Mouse (Mus musculus) kidney, adult 2 months (tissue): Measurements from ENCODE around the gene Skp1a. TPM values are rescaled to one million over a fixed set of nuclear protein-coding genes. Genes with fewer than 3 reads are reported as not detected.

Experiments used
- DNase-seq: peaks from one replicate; pipeline ENCODE4 v3.0.0; 2021
- H3K27ac ChIP-seq: fragments of 200-500 bp; 2 replicates; pipeline ENCODE4 v1.5.1; 2012; ENCODE audit warnings: low read depth, low read length, control low read depth, inconsistent platforms; ENCODE audit not compliant: insufficient read depth
- H3K27me3 ChIP-seq: fragments of 200-500 bp; replicated peaks from 2 replicates; pipeline ENCODE4 v1.6.1; 2012; ENCODE audit warnings: mild to moderate bottlenecking, moderate library complexity, low read length, inconsistent platforms; ENCODE audit not compliant: control insufficient read depth, insufficient read depth
- H3K36me3 ChIP-seq: fragments of 200-500 bp; 2 replicates; pipeline ENCODE4 v1.6.1; 2012; ENCODE audit warnings: mild to moderate bottlenecking, moderate library complexity, low read length, inconsistent platforms; ENCODE audit not compliant: control insufficient read depth, insufficient read depth
- H3K4me1 ChIP-seq: fragments of 200-500 bp; 2 replicates; pipeline ENCODE4 v1.6.1; 2011; ENCODE audit warnings: low read length; ENCODE audit not compliant: control insufficient read depth, insufficient read depth
- H3K4me3 ChIP-seq: fragments of 200-500 bp; 2 replicates; pipeline ENCODE4 v1.5.1; 2011; ENCODE audit warnings: mild to moderate bottlenecking, low read depth, low read length, control low read depth; ENCODE audit not compliant: insufficient read depth
- CTCF ChIP-seq: fragments of 200-500 bp; conservative IDR thresholded peaks from 2 replicates; pipeline ENCODE4 v1.5.1; 2011; ENCODE audit warnings: low read depth, mild to moderate bottlenecking, control low read depth, low read length, moderate library complexity, mixed read lengths; ENCODE audit not compliant: insufficient read depth, insufficient read length
- POLR2A ChIP-seq: fragments of 200-500 bp; IDR thresholded peaks from one replicate; pipeline ENCODE4 v1.6.1; 2011; ENCODE audit warnings: low read depth, low read length, control low read depth
- WGBS: fragments of 180-500 bp; shearing (Covaris S2); methylation state at CpG from one replicate; pipeline ENCODE4 v1.1.7; 2018; 5-methylcytosine and 5-hydroxymethylcytosine counted together
- polyA plus RNA-seq: library from polyadenylated mRNA; depleted of rRNA; stranded (reverse); fragments of >200 nt; gene quantifications from 2 replicates; pipeline ENCODE4 v1.2.3, GENCODE M21; 2012

Gene Skp1a
- polyA plus RNA-seq, 1 experiment = 68.9 TPM

DNA sequence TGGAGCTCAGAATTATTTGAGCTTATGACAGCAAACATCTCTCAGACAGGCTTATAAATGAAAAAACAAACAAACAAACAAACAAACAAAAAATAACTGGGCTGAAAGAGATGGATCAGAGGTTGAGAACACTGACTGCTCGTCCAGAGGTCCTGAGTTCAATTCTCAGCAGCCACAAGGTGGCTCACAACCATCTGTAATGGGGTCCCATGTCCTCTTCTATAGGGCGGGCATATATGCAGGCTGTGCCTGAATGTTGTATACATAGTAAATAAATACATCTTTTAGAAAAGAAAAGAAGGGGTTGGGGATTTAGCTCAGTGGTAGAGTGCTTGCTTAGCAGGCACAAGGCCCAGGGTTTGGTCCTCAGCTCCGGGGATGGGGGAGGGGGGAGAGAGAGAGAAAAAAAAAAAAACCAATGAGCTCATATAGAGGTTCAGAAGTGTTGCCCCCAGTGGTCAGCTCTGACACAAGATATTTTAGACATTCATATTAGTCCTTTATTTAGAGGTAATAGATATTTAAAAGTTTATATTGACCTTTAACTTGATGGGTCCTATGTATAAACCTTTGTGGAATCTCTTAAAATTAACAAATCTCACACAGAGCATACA, 5.7 kb upstream of the Skp1a start:
- H3K4me1 ChIP-seq = peaks cover 16% of the 10 kb centered on the region; the same call in 1 of the 2 replicates
- 67% methylated on average over 3 of the region's 3 CpGs for WGBS
- no peak overlapping the region for H3K4me3 ChIP-seq
- no peak for DNase-seq
- H3K36me3 ChIP-seq = no peaks in the 10 kb centered on the region
- no peak for TF ChIP-seq CTCF
- no peak for TF ChIP-seq POLR2A
- no peaks in the 10 kb centered on the region for H3K27me3 ChIP-seq
- no peak overlapping the region for H3K27ac ChIP-seq

DNA sequence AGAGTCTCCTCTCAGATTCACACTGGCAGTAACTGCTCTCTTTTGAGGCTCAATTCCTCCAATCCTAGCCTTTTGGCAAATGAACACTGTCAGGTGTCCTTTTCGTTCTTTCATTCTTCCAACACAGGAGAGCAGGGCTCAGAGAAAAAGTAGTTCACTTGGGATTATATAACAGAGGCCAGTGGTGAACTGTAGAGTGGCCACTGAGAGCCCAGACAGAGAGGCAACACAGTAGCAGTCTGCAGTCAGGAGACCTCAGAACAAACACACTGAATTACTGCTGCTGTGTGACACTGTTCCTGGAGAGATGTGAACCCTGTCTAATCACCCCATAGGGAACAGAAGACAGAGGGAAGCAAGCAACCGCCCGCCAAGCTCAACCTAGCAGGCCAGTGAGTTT, 4.7 kb upstream of the Skp1a start:
- 65% methylated on average over 3 of the region's 3 CpGs for WGBS
- no peaks in the 10 kb centered on the region for H3K36me3 ChIP-seq
- no peak for TF ChIP-seq CTCF
- no peak for TF ChIP-seq POLR2A
- DNase-seq = peak; percentile 50
- H3K4me1 ChIP-seq = peaks cover 17% of the 10 kb centered on the region; the same call in 1 of the 2 replicates
- no peak overlapping the region for H3K4me3 ChIP-seq
- H3K27me3 ChIP-seq = no peaks in the 10 kb centered on the region
- H3K27ac ChIP-seq = no peak overlapping the region

DNA sequence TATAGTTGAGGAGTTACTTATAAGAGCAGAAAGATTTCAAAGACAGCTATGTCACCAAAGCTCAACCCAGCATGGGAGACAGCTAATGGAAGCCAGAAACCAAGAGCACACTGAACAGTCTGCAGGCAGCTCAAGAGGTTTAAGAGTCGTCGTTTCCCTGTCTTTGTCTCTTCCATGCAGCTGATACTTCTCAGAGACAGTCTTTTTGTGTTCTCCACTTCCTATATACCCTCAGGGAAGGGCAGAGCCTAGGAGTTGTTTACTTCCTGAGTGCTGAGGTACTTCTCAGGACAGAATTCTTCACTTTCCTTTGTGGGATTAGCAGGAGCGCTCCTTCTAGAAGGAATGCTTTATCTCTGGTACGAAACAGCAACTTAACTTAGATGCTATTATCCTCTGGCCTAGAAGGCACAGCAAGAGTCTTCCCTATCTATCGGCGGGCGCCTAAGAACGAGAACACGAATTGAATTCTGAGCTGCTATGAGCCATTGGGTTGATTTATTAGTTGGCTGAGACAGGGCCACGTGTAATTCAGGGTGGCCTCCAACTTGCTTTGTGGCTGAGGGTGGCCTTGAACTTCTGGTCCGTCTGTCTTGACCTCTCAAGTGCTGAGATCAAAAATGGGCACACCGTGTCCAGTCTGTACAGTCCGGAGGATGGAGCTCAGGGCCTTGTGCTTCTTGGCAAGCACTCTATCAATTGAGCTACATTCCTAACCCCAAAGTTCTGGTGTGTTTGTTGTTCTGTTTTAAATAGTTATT, 4.1 kb upstream of the Skp1a start:
- DNase-seq = no peak
- Histone ChIP-seq H3K27ac (no peak overlapping the region), H3K27me3 (no peaks in the 10 kb centered on the region), H3K4me3 (no peak overlapping the region), H3K4me1 (peaks cover 17% of the 10 kb centered on the region; the same call in 1 of the 2 replicates), H3K36me3 (no peaks in the 10 kb centered on the region)
- WGBS = 79% methylated on average over 13 of the region's 13 CpGs
- TF ChIP-seq POLR2A (no peak), CTCF (no peak)

GRCm38 (mm10) chr11:52228722-52229448, 2.9 kb upstream of the Skp1a start:
- Histone ChIP-seq H3K4me3 (no peak overlapping the region), H3K4me1 (peaks cover 18% of the 10 kb centered on the region), H3K27ac (no peak overlapping the region), H3K27me3 (no peaks in the 10 kb centered on the region), H3K36me3 (no peaks in the 10 kb centered on the region)
- TF ChIP-seq POLR2A (no peak), CTCF (no peak)
- no peak for DNase-seq
- 78% methylated on average over 7 of the region's 7 CpGs for WGBS

- Histone ChIP-seq H3K27ac (no peak overlapping the region), H3K4me1 (peaks cover 23% of the 10 kb centered on the region), H3K36me3 (no peaks in the 10 kb centered on the region), H3K4me3 (no peak overlapping the region), H3K27me3 (no peaks in the 10 kb centered on the region)
- TF ChIP-seq POLR2A (no peak), CTCF (no peak)
- no peak for DNase-seq
- WGBS = 44% methylated on average over 5 of the region's 5 CpGs
Observed at GRCm38 (mm10) chr11:52230694-52231093, 1.1 kb upstream of the Skp1a start.

- Histone ChIP-seq H3K4me1 (peaks cover 23% of the 10 kb centered on the region), H3K36me3 (peaks cover 6% of the 10 kb centered on the region), H3K27me3 (no peaks in the 10 kb centered on the region), H3K4me3 (peak overlapping the region; percentile 18; the same call in 1 of the 2 replicates), H3K27ac (no peak overlapping the region; the same call in 1 of the 2 replicates)
- no peak for DNase-seq
- WGBS = 10% methylated on average over 3 of the region's 3 CpGs
- TF ChIP-seq POLR2A (no peak), CTCF (no peak)
Observed at GRCm38 (mm10) chr11:52233043-52233653, 1.4 kb downstream of the Skp1a start.
